ENCODE assay signal across 23 mouse cellular contexts in the genomic region with DNA sequence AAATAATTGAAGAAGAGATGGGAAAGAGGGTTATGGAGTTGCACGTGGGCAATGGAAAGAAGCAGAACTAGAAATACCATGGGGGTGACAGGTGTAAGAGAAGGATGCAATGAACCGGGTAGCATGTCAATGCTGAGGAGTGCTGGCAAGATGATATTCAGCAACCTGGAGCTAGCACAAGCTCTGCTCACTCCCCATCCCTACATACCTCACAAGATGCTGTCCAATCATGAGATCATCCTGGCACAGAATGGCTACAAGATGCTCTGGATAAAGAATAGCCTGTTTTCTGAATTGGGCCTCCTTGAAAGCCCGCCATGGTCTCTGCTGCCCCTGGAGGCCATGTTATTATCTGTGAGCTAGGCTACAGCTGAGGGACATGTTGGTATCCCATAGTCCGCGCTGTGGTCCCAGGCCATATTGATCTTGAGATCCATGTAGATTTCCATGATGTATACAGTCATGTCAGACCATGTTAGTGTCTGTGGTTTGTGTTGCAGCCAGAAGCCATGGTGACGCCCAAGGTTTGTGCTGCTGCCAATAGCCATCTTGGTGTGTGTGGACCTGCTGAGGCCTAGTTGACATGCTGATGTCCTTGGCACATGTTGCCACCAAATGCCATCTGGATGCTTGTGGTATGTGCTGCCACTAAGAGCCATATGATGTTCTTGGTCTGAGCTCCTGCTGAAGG.
DNase-seq lines count a peak whose midpoint lies in the region; ATAC-seq and TF ChIP-seq lines count a peak whose summit lies in the region.
"Had no signal": no experiment of that assay in that cellular context is flagged by ENCODE, and none has a peak within 500 bp of the region (broad histone marks: within the 10 kb centered on the region; RNA-seq: fewer than 3 reads in every experiment).

No protein-coding gene starts in this region.

- WGBS in hindbrain, postnatal 0 days = 89% methylated on average over 6 of the region's 6 CpGs
- 94% methylated on average over 6 of the region's 6 CpGs for WGBS in hindbrain, embryonic 11.5 days

- H3K9me3 ChIP-seq in hindbrain, postnatal 0 days (ENCODE audit: low read length) = no peaks in the 10 kb centered on the region
- H3K9me3 ChIP-seq in hindbrain, embryonic 11.5 days (ENCODE audit: control insufficient read depth, low read length) = no peaks in the 10 kb centered on the region
- H3K9me3 ChIP-seq: embryonic facial prominence, embryonic 12.5 days; limb, embryonic 12.5 days; liver, embryonic 12.5 days; midbrain, embryonic 15.5 days; stomach, embryonic 15.5 days had no signal

- ATAC-seq in hindbrain, postnatal 0 days = peak; percentile 88
- ATAC-seq in hindbrain, embryonic 11.5 days (ENCODE audit: low FRiP score) = no peak
- ATAC-seq: intestine, embryonic 16.5 days; liver, embryonic 12.5 days; midbrain, embryonic 15.5 days; Patski had no signal

- no peak overlapping the region for H3K9ac ChIP-seq in hindbrain, postnatal 0 days (replicated peaks; ENCODE audit: low read length)
- no peak overlapping the region for H3K9ac ChIP-seq in hindbrain, embryonic 11.5 days (ENCODE audit: low read depth, low read length)
- H3K9ac ChIP-seq: embryonic facial prominence, embryonic 12.5 days; hindbrain, embryonic 14.5 days; limb, embryonic 12.5 days; liver, embryonic 12.5 days; lung, embryonic 14.5 days; midbrain, embryonic 15.5 days; stomach, embryonic 15.5 days had no signal

- DNase-seq in hindbrain, postnatal 0 days (ENCODE audit: low spot score) = peak; percentile 50
- no peak for DNase-seq in hindbrain, embryonic 11.5 days (ENCODE audit: low spot score)
- peak; percentile 10 for DNase-seq in brain, adult 2 months (ENCODE audit: low read depth, low spot score)
- peak; percentile 6 for DNase-seq in cerebellum, adult 8-10 months
- peak; percentile 12 to 27 for DNase-seq in cerebellum, postnatal 36 days
- no peak for DNase-seq in urinary bladder, postnatal 4 days (ENCODE audit: low spot score in 2 of 2)
- no peak for DNase-seq in MN1 (ENCODE audit: low spot score)
- DNase-seq: adrenal gland, adult 2 months; gastrocnemius, postnatal 36 days; kidney, adult 9 months; kidney, postnatal 14 days; lung, embryonic 14.5 days; right cerebral cortex, postnatal 4 days; thymus, postnatal 36 days had no signal

- H3K27me3 ChIP-seq in hindbrain, postnatal 0 days (ENCODE audit: insufficient read depth, low read length) = no peaks in the 10 kb centered on the region
- H3K27me3 ChIP-seq in hindbrain, embryonic 11.5 days (ENCODE audit: control insufficient read depth, insufficient read depth, low read length) = no peaks in the 10 kb centered on the region
- H3K27me3 ChIP-seq: embryonic facial prominence, embryonic 12.5 days; limb, embryonic 12.5 days; liver, embryonic 12.5 days; midbrain, embryonic 15.5 days; stomach, embryonic 15.5 days had no signal

- no peaks in the 10 kb centered on the region for H3K36me3 ChIP-seq in hindbrain, postnatal 0 days (ENCODE audit: insufficient read depth, low read length)
- H3K36me3 ChIP-seq in hindbrain, embryonic 11.5 days (ENCODE audit: control insufficient read depth, insufficient read depth, low read length) = no peaks in the 10 kb centered on the region
- H3K36me3 ChIP-seq: embryonic facial prominence, embryonic 12.5 days; limb, embryonic 12.5 days; liver, embryonic 12.5 days; midbrain, embryonic 15.5 days; stomach, embryonic 15.5 days had no signal

- no peaks in the 10 kb centered on the region for H3K4me1 ChIP-seq in hindbrain, postnatal 0 days (ENCODE audit: insufficient read depth, low read length)
- H3K4me1 ChIP-seq in hindbrain, embryonic 11.5 days (replicated peaks; ENCODE audit: control insufficient read depth, insufficient read depth, low read length) = no peaks in the 10 kb centered on the region
- H3K4me1 ChIP-seq: embryonic facial prominence, embryonic 12.5 days; limb, embryonic 12.5 days; liver, embryonic 12.5 days; midbrain, embryonic 15.5 days; stomach, embryonic 15.5 days had no signal

- no peak overlapping the region for H3K27ac ChIP-seq in hindbrain, postnatal 0 days
- no peak overlapping the region for H3K27ac ChIP-seq in hindbrain, embryonic 11.5 days (ENCODE audit: low read depth, low read length)
- H3K27ac ChIP-seq: embryonic facial prominence, embryonic 12.5 days; hindbrain, embryonic 14.5 days; limb, embryonic 12.5 days; liver, embryonic 12.5 days; midbrain, embryonic 15.5 days; stomach, embryonic 15.5 days had no signal

- peak; percentile 42 for TF ChIP-seq CTCF in hindbrain, postnatal 0 days (IDR thresholded peaks at IDR 0.05; ENCODE audit: low read depth)

- H3K4me2 ChIP-seq in hindbrain, postnatal 0 days (ENCODE audit: low read depth, low read length) = no peak overlapping the region
- no peak overlapping the region for H3K4me2 ChIP-seq in hindbrain, embryonic 11.5 days (replicated peaks; ENCODE audit: low read depth, low read length)
- H3K4me2 ChIP-seq: embryonic facial prominence, embryonic 12.5 days; hindbrain, embryonic 14.5 days; limb, embryonic 12.5 days; liver, embryonic 12.5 days; lung, embryonic 14.5 days; midbrain, embryonic 15.5 days; stomach, embryonic 15.5 days had no signal

- no peak overlapping the region for H3K4me3 ChIP-seq in hindbrain, postnatal 0 days (ENCODE audit: low read length)
- no peak overlapping the region for H3K4me3 ChIP-seq in hindbrain, embryonic 11.5 days (ENCODE audit: low read depth, low read length)
- H3K4me3 ChIP-seq: embryonic facial prominence, embryonic 12.5 days; limb, embryonic 12.5 days; liver, embryonic 12.5 days; midbrain, embryonic 15.5 days; myocyte; stomach, embryonic 15.5 days had no signal

Comparison
In these comparisons a context has a peak if more than half of its experiments do, and no peak if none do; other contexts are left out.
1. DNase-seq: peak in hindbrain, postnatal 0 days (single experiment), brain, adult 2 months (single experiment), cerebellum, adult 8-10 months (single experiment) and cerebellum, postnatal 36 days (2 of 2); none in hindbrain, embryonic 11.5 days (single experiment), urinary bladder, postnatal 4 days (0 of 2) and MN1 (single experiment).